Mouse (Mus musculus): ENCODE results near the gene Ptprh. TPM values are rescaled to one million over a fixed set of nuclear protein-coding genes. Genes with fewer than 3 reads are reported as not detected.

Gene Ptprh
- total and polyA plus RNA-seq, 3 experiments: not detected

- Histone ChIP-seq H3K27me3 (replicated peaks) (no peaks in the 10 kb centered on the region), H3K36me3 (replicated peaks in 1 of 2; ENCODE audit: control insufficient read depth in 1 of 2, insufficient read depth in 1 of 2, low read length in 1 of 2) (no peaks in the 10 kb centered on the region), H3K4me3 (replicated peaks in 1 of 3; ENCODE audit: low read depth in 2 of 3, low read length in 2 of 3, poor library complexity in 1 of 3) (no peak overlapping the region), H3K79me2 (replicated peaks; ENCODE audit: control insufficient read depth, extremely low read depth, insufficient read depth, poor library complexity, severe bottlenecking) (no peaks in the 10 kb centered on the region), H3K27ac (ENCODE audit: insufficient read depth, low read depth) (no peak overlapping the region), H3K9me3 (replicated peaks; ENCODE audit: low read length) (no peaks in the 10 kb centered on the region), H3K4me2 (ENCODE audit: insufficient read depth, low read depth, poor library complexity, severe bottlenecking) (no peak overlapping the region), H3K9ac (ENCODE audit: insufficient read depth, low read depth) (no peak overlapping the region), H3K4me1 (ENCODE audit: control insufficient read depth in 1 of 2, insufficient read depth in 2 of 2) (peaks cover 5 to 22% of the 10 kb centered on the region in 2 experiments; a peak in 3 of 4 replicates)
- dilution Hi-C loops (cut with MboI; ENCODE audit: extremely low pct_ligation_motif_present, extremely low pct_unique_long_range_greater_than_20kb, low sequenced_read_pairs): no loop called here
- peak; percentile 67 for DNase-seq (ENCODE audit: extremely low read depth)
- in situ Hi-C loops (cut with MboI; ENCODE audit: low pct_ligation_motif_present, low pct_unique_long_range_greater_than_20kb, low sequenced_read_pairs): loop anchor here (10.0 kb wide), 1 partner anchor 388 kb away; no protein-coding TSS in a partner anchor
- TF ChIP-seq CTCF (conservative IDR thresholded peaks at IDR 0.05 in 1 of 2, IDR thresholded peaks at IDR 0.05 in 1 of 2; ENCODE audit: low read depth in 2 of 2, low read length in 2 of 2): peak; percentile 85 to 96
- TF ChIP-seq GABPA (IDR thresholded peaks at IDR 0.05; ENCODE audit: insufficient replicate concordance, low read depth, low read length): no peak
- no peak for TF ChIP-seq NRF1 (IDR thresholded peaks at IDR 0.05; ENCODE audit: low read depth, low read length)
- no peak for TF ChIP-seq NELFE (IDR thresholded peaks at IDR 0.05; ENCODE audit: low read depth, low read length)
- peak; percentile 68 for TF ChIP-seq SMC3 (IDR thresholded peaks at IDR 0.05; ENCODE audit: low read depth, low read length)
- TF ChIP-seq ZNF384 (IDR thresholded peaks at IDR 0.05; ENCODE audit: low read depth, low read length): peak; percentile 78
- no peak for TF ChIP-seq ZMIZ1 (IDR thresholded peaks at IDR 0.05; ENCODE audit: low read depth, low read length)
- peak; percentile 39 for TF ChIP-seq RAD21 (IDR thresholded peaks at IDR 0.05; ENCODE audit: low read depth, low read length)
- TF ChIP-seq MEF2A (IDR thresholded peaks at IDR 0.05; ENCODE audit: borderline replicate concordance, low read depth, low read length): no peak
- no peak for TF ChIP-seq UBTF (IDR thresholded peaks at IDR 0.05; ENCODE audit: low read depth, low read length)
These were observed 90.6 kb downstream of the Ptprh start for GRCm38 (mm10) chr7:4513236-4513635.

GRCm38 (mm10) chr7:4511489-4512224 is 92.2 kb downstream of the Ptprh start:
- DNase-seq (ENCODE audit: extremely low read depth): no peak
- dilution Hi-C loops (cut with MboI; ENCODE audit: extremely low pct_ligation_motif_present, extremely low pct_unique_long_range_greater_than_20kb, low sequenced_read_pairs) (no loop called here), in situ Hi-C loops (cut with MboI; ENCODE audit: low pct_ligation_motif_present, low pct_unique_long_range_greater_than_20kb, low sequenced_read_pairs) (loop anchor here (10.0 kb wide), 1 partner anchor 387 kb away; no protein-coding TSS in a partner anchor)
- H3K4me2 ChIP-seq (ENCODE audit: insufficient read depth, low read depth, poor library complexity, severe bottlenecking): no peak overlapping the region
- H3K79me2 ChIP-seq (replicated peaks; ENCODE audit: control insufficient read depth, extremely low read depth, insufficient read depth, poor library complexity, severe bottlenecking): no peaks in the 10 kb centered on the region
- H3K9me3 ChIP-seq (replicated peaks; ENCODE audit: low read length): no peaks in the 10 kb centered on the region
- no peaks in the 10 kb centered on the region for H3K36me3 ChIP-seq (replicated peaks in 1 of 2; ENCODE audit: control insufficient read depth in 1 of 2, insufficient read depth in 1 of 2, low read length in 1 of 2)
- no peak overlapping the region for H3K4me3 ChIP-seq (replicated peaks in 1 of 3; ENCODE audit: low read depth in 2 of 3, low read length in 2 of 3, poor library complexity in 1 of 3)
- H3K27ac ChIP-seq (ENCODE audit: insufficient read depth, low read depth): no peak overlapping the region
- H3K27me3 ChIP-seq (replicated peaks): no peaks in the 10 kb centered on the region
- peaks cover 5 to 18% of the 10 kb centered on the region in 2 experiments; a peak in 3 of 4 replicates for H3K4me1 ChIP-seq (ENCODE audit: control insufficient read depth in 1 of 2, insufficient read depth in 2 of 2)
- no peak overlapping the region for H3K9ac ChIP-seq (ENCODE audit: insufficient read depth, low read depth)
- TF ChIP-seq KAT2A (IDR thresholded peaks at IDR 0.05; ENCODE audit: insufficient replicate concordance, low read length) (no peak), JUN (IDR thresholded peaks at IDR 0.05; ENCODE audit: insufficient read depth, low read depth, low read length) (no peak), SIN3A (IDR thresholded peaks at IDR 0.05; ENCODE audit: low read length) (no peak), ZC3H11A (IDR thresholded peaks at IDR 0.05; ENCODE audit: low read depth, low read length) (no peak), ELF1 (IDR thresholded peaks at IDR 0.05; ENCODE audit: low read depth, low read length) (no peak), ZNF384 (IDR thresholded peaks at IDR 0.05; ENCODE audit: low read depth, low read length) (no peak), PAX5 (IDR thresholded peaks at IDR 0.05; ENCODE audit: low read length) (no peak), E2F4 (IDR thresholded peaks at IDR 0.05; ENCODE audit: insufficient replicate concordance, low read depth, low read length) (no peak), NRF1 (IDR thresholded peaks at IDR 0.05; ENCODE audit: low read depth, low read length) (no peak), USF2 (conservative IDR thresholded peaks at IDR 0.05; ENCODE audit: low read depth, low read length) (no peak), JUND (conservative IDR thresholded peaks at IDR 0.05; ENCODE audit: low read depth, low read length) (no peak), MYC (IDR thresholded peaks at IDR 0.05; ENCODE audit: low read depth, low read length) (no peak), SMC3 (IDR thresholded peaks at IDR 0.05; ENCODE audit: low read depth, low read length) (no peak), POLR2AphosphoS2 (IDR thresholded peaks at IDR 0.05; ENCODE audit: low read depth, low read length) (no peak), TCF12 (IDR thresholded peaks at IDR 0.05; ENCODE audit: low read depth, low read length) (no peak)
